Mouse (Mus musculus) intestine, embryonic 16.5 days (tissue): ENCODE data around the gene Pla2g5. TPM values are rescaled to one million over a fixed set of nuclear protein-coding genes. Genes with fewer than 3 reads are reported as not detected.
"Not testable (repeated sequence)": the region's sequence is repeated elsewhere in the genome, so short reads cannot be mapped to it uniquely, and the experiment has no call there.

Experiments used
- ATAC-seq: fragments of 200-750 bp; cut with Nextera tagmentation; 2 replicates; pipeline ENCODE4 v1.8.0; 2017; ENCODE audit warnings: moderate TSS enrichment, moderate library complexity
- H3K27ac ChIP-seq: fragments of 300-500 bp; sonication (generic); 2 replicates; pipeline ENCODE4 v1.5.1; 2014; ENCODE audit warnings: mild to moderate bottlenecking, low read length
- H3K27me3 ChIP-seq: fragments of 300-500 bp; sonication (generic); replicated peaks from 2 replicates; pipeline ENCODE4 v1.6.1; 2014; ENCODE audit warnings: low read length, control low read depth, mixed read lengths; ENCODE audit not compliant: control insufficient read depth, insufficient read depth
- H3K36me3 ChIP-seq: fragments of 300-500 bp; sonication (generic); 2 replicates; pipeline ENCODE4 v1.6.1; 2014; ENCODE audit warnings: low read length, control low read depth; ENCODE audit not compliant: control insufficient read depth, insufficient read depth
- H3K4me1 ChIP-seq: fragments of 300-500 bp; sonication (generic); 2 replicates; pipeline ENCODE4 v1.6.1; 2014; ENCODE audit warnings: low read length, control low read depth, mixed read lengths; ENCODE audit not compliant: control insufficient read depth, insufficient read depth
- H3K4me2 ChIP-seq: fragments of 300-500 bp; sonication (generic); 2 replicates; pipeline ENCODE4 v1.6.1; 2014; ENCODE audit warnings: low read depth, low read length, control low read depth
- H3K4me3 ChIP-seq: fragments of 300-500 bp; sonication (generic); 2 replicates; pipeline ENCODE4 v1.5.1; 2014; ENCODE audit warnings: mild to moderate bottlenecking, low read length
- H3K9ac ChIP-seq: fragments of 300-500 bp; sonication (generic); 2 replicates; pipeline ENCODE4 v1.6.1; 2014; ENCODE audit warnings: low read depth, low read length
- H3K9me3 ChIP-seq: fragments of 300-500 bp; sonication (generic); 2 replicates; pipeline ENCODE4 v1.6.1; 2016; ENCODE audit warnings: low read length, control low read depth; ENCODE audit not compliant: control insufficient read depth
- WGBS: fragments of 180-500 bp; shearing (Covaris S2); extraction: QIAGEN DNeasy Blood & Tissue Kit; methylation state at CpG from one replicate; pipeline ENCODE4 v1.1.7; 2014; 5-methylcytosine and 5-hydroxymethylcytosine counted together
- polyA plus RNA-seq: library from polyadenylated mRNA; unstranded; fragments of >200 nt; fragmentation: Nextera tagmentation; extraction: Ambion mirVana; gene quantifications from 2 replicates; pipeline ENCODE4 v1.2.1, GENCODE M21; 2015

Pla2g5 gene
- polyA plus RNA-seq, 1 experiment from 2014 or later: 0.23 TPM

GRCm38 (mm10) chr4:138841386-138841785 is 21.9 kb downstream of the Pla2g5 start:
- ATAC-seq: no peak
- no peak overlapping the region for H3K4me3 ChIP-seq
- no peak overlapping the region for H3K4me2 ChIP-seq
- 65% methylated on average over 7 of the region's 7 CpGs for WGBS
- H3K9me3 ChIP-seq: peaks cover 14% of the 10 kb centered on the region
- H3K27me3 ChIP-seq: no peaks in the 10 kb centered on the region
- H3K4me1 ChIP-seq: no peaks in the 10 kb centered on the region
- H3K36me3 ChIP-seq: no peaks in the 10 kb centered on the region
- no peak overlapping the region for H3K27ac ChIP-seq
- H3K9ac ChIP-seq: no peak overlapping the region

DNA sequence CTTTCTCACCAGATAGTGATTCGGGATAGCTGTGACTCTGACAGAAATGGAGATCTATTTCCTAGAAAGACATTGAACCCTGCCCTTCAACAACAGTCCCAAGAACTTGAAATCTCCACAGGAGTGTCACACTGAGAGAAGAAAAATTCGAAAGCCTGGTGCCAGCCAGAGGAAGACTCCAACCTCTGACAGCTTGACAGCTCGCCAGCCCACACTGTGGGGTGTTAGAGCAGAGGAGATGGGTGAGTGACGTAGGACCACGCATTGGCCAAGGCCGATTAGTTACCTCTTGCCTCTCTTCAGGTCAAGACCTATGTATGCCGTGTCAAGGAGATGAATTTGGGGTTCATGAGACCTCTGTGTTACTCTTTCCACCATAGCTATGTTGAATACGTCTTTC is 22.6 kb downstream of the Pla2g5 start:
- 81% methylated on average over 8 of the region's 8 CpGs for WGBS
- Histone ChIP-seq H3K27me3 (no peaks in the 10 kb centered on the region), H3K9me3 (peaks cover 14% of the 10 kb centered on the region), H3K9ac (no peak overlapping the region), H3K27ac (no peak overlapping the region), H3K4me1 (no peaks in the 10 kb centered on the region), H3K36me3 (no peaks in the 10 kb centered on the region), H3K4me3 (no peak overlapping the region), H3K4me2 (no peak overlapping the region)
- ATAC-seq: no peak

GRCm38 (mm10) chr4:138839806-138840205 is 23.5 kb downstream of the Pla2g5 start:
- H3K27ac ChIP-seq: no peak overlapping the region
- no peaks in the 10 kb centered on the region for H3K36me3 ChIP-seq
- H3K4me2 ChIP-seq: no peak overlapping the region
- WGBS: 75% methylated on average over 6 of the region's 6 CpGs
- no peak for ATAC-seq
- H3K27me3 ChIP-seq: no peaks in the 10 kb centered on the region
- H3K9ac ChIP-seq: no peak overlapping the region
- peaks cover 10% of the 10 kb centered on the region; the same call in 1 of the 2 replicates for H3K9me3 ChIP-seq
- H3K4me3 ChIP-seq: no peak overlapping the region
- H3K4me1 ChIP-seq: no peaks in the 10 kb centered on the region

DNA sequence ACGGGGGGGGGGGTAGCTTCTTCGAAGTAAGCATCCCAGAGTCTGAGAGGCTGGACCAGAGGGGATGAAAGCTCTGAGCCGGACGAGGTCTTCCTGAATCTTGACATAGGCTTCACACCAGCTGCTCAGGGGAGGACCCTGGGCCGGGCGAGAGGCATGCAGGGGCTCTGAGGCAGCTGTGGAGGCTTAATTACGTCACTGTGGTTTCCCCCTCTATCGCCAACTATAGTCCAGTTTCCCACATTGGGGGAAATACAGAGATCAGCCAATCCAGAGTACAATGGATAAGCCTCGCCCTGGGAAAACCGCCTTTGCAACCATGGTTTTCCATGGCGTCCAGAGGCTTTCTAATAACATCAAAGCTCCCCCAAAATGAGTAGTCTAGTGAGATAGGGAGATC is 36.1 kb downstream of the Pla2g5 start:
- Histone ChIP-seq H3K27me3 (no peaks in the 10 kb centered on the region), H3K36me3 (no peaks in the 10 kb centered on the region), H3K9me3 (0 out of 2 replicates have a peak, but pooled peaks cover 5% of the 10 kb centered on the region), H3K27ac (no peak overlapping the region), H3K4me1 (peaks cover 11% of the 10 kb centered on the region), H3K4me2 (no peak overlapping the region), H3K4me3 (no peak overlapping the region), H3K9ac (no peak overlapping the region)
- ATAC-seq: no peak
- 61% methylated on average over 11 of the region's 11 CpGs for WGBS

DNA sequence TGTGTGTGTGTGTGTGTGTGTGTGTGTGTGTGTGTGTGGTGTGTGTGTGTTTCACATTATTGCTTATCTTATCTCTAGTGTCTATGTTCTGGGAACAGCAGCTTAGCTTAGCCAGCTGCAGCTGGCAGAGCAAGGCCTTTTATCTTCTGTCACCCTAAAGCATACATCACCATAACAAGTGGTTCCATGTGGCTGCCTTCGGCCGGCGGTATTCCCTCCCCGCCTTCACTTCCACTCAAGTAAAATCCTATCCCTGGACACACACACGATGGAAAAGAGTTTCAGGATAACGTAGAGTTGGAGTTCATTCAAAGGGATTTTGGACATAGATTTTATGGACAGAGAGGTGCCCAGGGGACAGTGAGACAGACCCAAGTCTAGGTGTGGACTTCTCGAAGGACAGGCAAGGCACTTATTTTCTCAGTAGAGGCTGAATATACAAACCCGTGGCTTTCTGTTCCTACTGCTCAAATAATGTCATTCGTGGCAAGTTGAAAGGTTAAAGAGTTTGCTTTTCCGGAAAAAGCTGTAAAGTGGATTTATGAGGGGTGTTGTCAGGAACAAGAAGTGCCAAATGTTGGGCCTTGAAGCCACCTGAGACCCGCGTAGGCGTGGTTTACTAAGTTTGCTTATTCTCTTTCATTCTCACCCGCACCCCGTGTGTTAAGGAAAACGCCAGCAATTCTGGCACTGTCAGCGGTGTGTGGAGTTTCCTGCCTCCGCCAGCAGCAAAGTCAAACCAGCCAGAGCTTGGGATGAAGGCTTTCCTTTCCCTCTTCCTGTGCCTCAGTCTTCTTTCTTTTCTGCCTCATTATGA is 37.3 kb downstream of the Pla2g5 start:
- peak; percentile 84 for ATAC-seq
- H3K9me3 ChIP-seq: 0 out of 2 replicates have a peak, but pooled peaks cover 5% of the 10 kb centered on the region
- peaks cover 11% of the 10 kb centered on the region for H3K4me1 ChIP-seq
- no peaks in the 10 kb centered on the region for H3K27me3 ChIP-seq
- no peaks in the 10 kb centered on the region for H3K36me3 ChIP-seq
- H3K4me2 ChIP-seq: peak overlapping the region; percentile 36
- H3K9ac ChIP-seq: no peak overlapping the region
- no peak overlapping the region for H3K4me3 ChIP-seq
- peak overlapping the region; percentile 59 for H3K27ac ChIP-seq
- 14% methylated on average over 18 of the region's 18 CpGs for WGBS

- 0 out of 2 replicates have a peak, but pooled peaks cover 5% of the 10 kb centered on the region for H3K9me3 ChIP-seq
- H3K4me1 ChIP-seq: peaks cover 11% of the 10 kb centered on the region
- H3K27me3 ChIP-seq: no peaks in the 10 kb centered on the region
- no peak overlapping the region for H3K27ac ChIP-seq
- H3K4me3 ChIP-seq: no peak overlapping the region
- H3K4me2 ChIP-seq: no peak overlapping the region
- H3K9ac ChIP-seq: no peak overlapping the region
- no peak for ATAC-seq
- WGBS: 84% methylated on average over 2 of the region's 2 CpGs
- no peaks in the 10 kb centered on the region for H3K36me3 ChIP-seq
Observed at GRCm38 (mm10) chr4:138824660-138825059, 38.6 kb downstream of the Pla2g5 start.

DNA sequence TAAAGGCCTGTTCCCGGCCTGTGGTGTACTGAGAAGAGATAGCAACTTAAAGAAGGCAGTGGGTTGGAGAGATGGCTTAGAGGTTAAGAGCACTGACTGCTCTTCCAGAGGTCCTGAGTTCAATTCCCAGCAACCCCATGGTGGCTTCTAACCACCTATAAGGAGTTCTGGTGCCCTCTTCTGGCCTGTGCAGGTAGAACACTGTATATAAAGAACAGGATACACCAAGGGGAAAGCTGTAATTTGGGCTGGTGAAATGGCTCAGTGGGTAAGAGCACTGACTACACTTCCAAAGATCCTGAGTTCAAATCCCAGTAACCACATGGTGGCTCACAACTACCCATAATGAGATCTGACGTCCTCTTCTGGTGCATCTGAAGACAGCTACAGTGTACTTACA is 39.1 kb downstream of the Pla2g5 start:
- not testable (repeated sequence) for H3K9me3 ChIP-seq, H3K27ac ChIP-seq, ATAC-seq, H3K4me3 ChIP-seq, H3K36me3 ChIP-seq, H3K9ac ChIP-seq, H3K27me3 ChIP-seq, H3K4me2 ChIP-seq
- 82% methylated on average over 2 of the region's 2 CpGs for WGBS
- peaks cover 11% of the 10 kb centered on the region for H3K4me1 ChIP-seq

DNA sequence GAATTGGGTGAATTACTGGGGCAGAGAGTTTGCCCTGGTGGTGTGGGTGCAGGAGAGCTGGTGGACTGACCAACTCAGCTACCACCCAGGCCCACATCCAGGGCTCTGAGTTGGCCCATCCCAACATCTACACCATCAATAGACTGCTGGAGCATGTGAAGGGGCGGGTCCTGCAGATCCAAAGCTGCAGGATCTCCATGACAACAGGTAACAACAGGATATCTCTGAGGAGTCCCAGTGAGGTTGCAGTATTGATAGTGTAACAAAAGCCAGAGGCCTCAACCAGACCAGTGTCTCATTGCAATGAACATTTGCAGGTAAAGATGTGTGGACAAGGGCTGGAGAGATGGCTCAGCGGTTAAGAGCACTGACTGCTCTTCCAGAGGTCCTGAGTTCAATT is 42.2 kb downstream of the Pla2g5 start:
- Histone ChIP-seq H3K4me1 (peaks cover 5% of the 10 kb centered on the region), H3K27ac (no peak overlapping the region), H3K4me3 (no peak overlapping the region), H3K36me3 (no peaks in the 10 kb centered on the region), H3K9ac (no peak overlapping the region), H3K9me3 (0 out of 2 replicates have a peak, but pooled peaks cover 5% of the 10 kb centered on the region), H3K27me3 (no peaks in the 10 kb centered on the region), H3K4me2 (no peak overlapping the region)
- WGBS: 81% methylated on average over 2 of the region's 2 CpGs
- no peak for ATAC-seq

GRCm38 (mm10) chr4:138819101-138819500 is 44.2 kb downstream of the Pla2g5 start:
- H3K36me3 ChIP-seq: no peaks in the 10 kb centered on the region
- ATAC-seq: no peak

More at GRCm38 (mm10) chr4:138819101-138819500, 44.2 kb downstream of the Pla2g5 start:
- Histone ChIP-seq H3K4me3 (no peak overlapping the region), H3K27me3 (no peaks in the 10 kb centered on the region), H3K9me3 (0 out of 2 replicates have a peak, but pooled peaks cover 5% of the 10 kb centered on the region), H3K9ac (no peak overlapping the region), H3K4me1 (no peaks in the 10 kb centered on the region), H3K27ac (no peak overlapping the region), H3K4me2 (no peak overlapping the region)
- 46% methylated on average over 8 of the region's 8 CpGs for WGBS
